8 mouse cellular contexts compared by ENCODE assay signal in the genomic region with DNA sequence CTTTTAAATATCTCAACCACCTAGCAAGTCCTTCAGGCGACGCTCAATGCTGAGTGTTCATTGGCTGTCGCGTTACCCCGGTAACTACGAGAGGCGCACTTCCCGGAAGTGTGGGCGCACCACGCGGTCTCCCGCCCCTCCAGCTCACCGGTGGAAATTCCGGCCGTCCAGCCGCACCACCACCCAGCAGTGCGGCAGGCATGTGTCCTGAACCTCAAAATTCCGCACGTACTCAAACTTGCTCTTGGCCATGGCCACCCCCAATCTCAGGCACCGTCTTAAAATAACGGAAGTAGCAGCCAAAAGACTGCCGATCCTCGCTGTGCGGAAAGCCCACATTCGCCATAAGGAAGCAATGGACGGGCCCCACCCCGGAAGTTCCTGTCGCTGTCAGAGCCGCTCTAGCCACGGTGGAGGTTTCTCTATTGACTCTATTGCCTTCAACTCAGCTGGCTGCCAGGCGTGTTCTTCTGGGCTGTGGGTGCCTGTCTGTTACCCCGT. TPM values are rescaled to one million over a fixed set of nuclear protein-coding genes. Genes with fewer than 3 reads are reported as not detected.
A peak's percentile ranks its signal among the peaks of the same experiment; 100 is the strongest.
DNase-seq lines count a peak whose midpoint lies in the region; ATAC-seq and TF ChIP-seq lines count a peak whose summit lies in the region.

A gene (minus strand): TSS at position 368 of the 501 bp plus-strand sequence.

- ATAC-seq in CD4-positive, CD25-positive, alpha-beta regulatory T cell, adult 4 months = peak; percentile 96
- ATAC-seq in heart, embryonic 15.5 days (replicated peaks; ENCODE audit: insufficient number of reproducible peaks, insufficient read depth, low FRiP score, low read depth) = peak; percentile 96
- peak; percentile 99 for ATAC-seq in liver, embryonic 14.5 days (ENCODE audit: insufficient read depth)
- peak; percentile 99 for ATAC-seq in neural tube, embryonic 11.5 days (ENCODE audit: insufficient read depth, low FRiP score, low TSS enrichment)
- peak; percentile 99 for ATAC-seq in stomach, postnatal 0 days (ENCODE audit: low FRiP score, low TSS enrichment)

- no peaks in the 10 kb centered on the region for H3K9me3 ChIP-seq in forebrain, embryonic 10.5 days
- no peaks in the 10 kb centered on the region for H3K9me3 ChIP-seq in heart, embryonic 15.5 days (replicated peaks)
- H3K9me3 ChIP-seq in liver, embryonic 14.5 days (ENCODE audit: control insufficient read depth, low read length) = no peaks in the 10 kb centered on the region
- H3K9me3 ChIP-seq in neural tube, embryonic 11.5 days (ENCODE audit: control insufficient read depth, low read length) = no peaks in the 10 kb centered on the region
- H3K9me3 ChIP-seq in stomach, postnatal 0 days (ENCODE audit: control insufficient read depth, low read length) = no peaks in the 10 kb centered on the region

- 0 out of 2 replicates have a peak, but pooled peaks have one; percentile 10 for TF ChIP-seq CTCF in liver, embryonic 14.5 days (IDR thresholded peaks at IDR 0.05; ENCODE audit: low read depth)
- peak; percentile 2; the same call in 1 of the 2 replicates for TF ChIP-seq CTCF in stomach, postnatal 0 days (IDR thresholded peaks at IDR 0.05; ENCODE audit: low read depth)

- peaks cover 30% of the 10 kb centered on the region for H3K36me3 ChIP-seq in forebrain, embryonic 10.5 days (replicated peaks)
- H3K36me3 ChIP-seq in heart, embryonic 15.5 days = peaks cover 2% of the 10 kb centered on the region; the same call in 1 of the 2 replicates
- H3K36me3 ChIP-seq in liver, embryonic 14.5 days (replicated peaks; ENCODE audit: control insufficient read depth, insufficient read depth, low read depth) = no peaks in the 10 kb centered on the region
- no peaks in the 10 kb centered on the region for H3K36me3 ChIP-seq in neural tube, embryonic 11.5 days (ENCODE audit: control insufficient read depth, insufficient read depth, low read length)
- no peaks in the 10 kb centered on the region; the same call in 1 of the 2 replicates for H3K36me3 ChIP-seq in stomach, postnatal 0 days (ENCODE audit: control insufficient read depth, insufficient read depth, low read length)

- peak within 1 kb of the TSS; percentile 73 for H3K4me3 ChIP-seq in forebrain, embryonic 10.5 days
- H3K4me3 ChIP-seq in heart, embryonic 15.5 days = peak within 1 kb of the TSS; percentile 95
- peak within 1 kb of the TSS; percentile 84 to 95 for H3K4me3 ChIP-seq in liver, embryonic 14.5 days (ENCODE audit: insufficient read depth in 1 of 2, low read depth in 2 of 2, low read length in 2 of 2)
- H3K4me3 ChIP-seq in neural tube, embryonic 11.5 days (ENCODE audit: low read depth, low read length) = peak within 1 kb of the TSS; percentile 50
- peak within 1 kb of the TSS; percentile 55 for H3K4me3 ChIP-seq in stomach, postnatal 0 days (ENCODE audit: low read depth, low read length)

- no peaks in the 10 kb centered on the region for H3K27me3 ChIP-seq in forebrain, embryonic 10.5 days (ENCODE audit: poor library complexity, severe bottlenecking)
- no peaks in the 10 kb centered on the region for H3K27me3 ChIP-seq in heart, embryonic 15.5 days
- no peaks in the 10 kb centered on the region for H3K27me3 ChIP-seq in liver, embryonic 14.5 days (ENCODE audit: control insufficient read depth, insufficient read depth, low read length)
- no peaks in the 10 kb centered on the region for H3K27me3 ChIP-seq in neural tube, embryonic 11.5 days (ENCODE audit: control insufficient read depth, insufficient read depth, low read length)
- H3K27me3 ChIP-seq in stomach, postnatal 0 days (ENCODE audit: control insufficient read depth, insufficient read depth, low read length) = no peaks in the 10 kb centered on the region

- no peak for TF ChIP-seq EP300 in liver, embryonic 14.5 days (IDR thresholded peaks at IDR 0.05; ENCODE audit: low read depth)
- TF ChIP-seq EP300 in stomach, postnatal 0 days (optimal IDR thresholded peaks at IDR 0.05) = peak; percentile 36

- H3K9ac ChIP-seq in heart, embryonic 15.5 days = peak within 1 kb of the TSS; percentile 60
- H3K9ac ChIP-seq in liver, embryonic 14.5 days (replicated peaks) = peak within 1 kb of the TSS; percentile 63
- H3K9ac ChIP-seq in neural tube, embryonic 11.5 days (ENCODE audit: low read length) = peak within 1 kb of the TSS; percentile 39
- peak within 1 kb of the TSS; percentile 50 for H3K9ac ChIP-seq in stomach, postnatal 0 days (ENCODE audit: low read length)

- under 1% methylated on average over 32 of the region's 32 CpGs for WGBS in forebrain, embryonic 10.5 days
- under 1% methylated on average over 32 of the region's 32 CpGs for WGBS in heart, embryonic 15.5 days
- under 1% methylated on average over 32 of the region's 32 CpGs for WGBS in liver, embryonic 14.5 days (ENCODE audit: insufficient replicate concordance)
- under 1% methylated on average over 32 of the region's 32 CpGs for WGBS in neural tube, embryonic 11.5 days
- under 1% methylated on average over 32 of the region's 32 CpGs for whole genome bisulfite sequencing in stomach, postnatal 0 days

- peaks cover 14% of the 10 kb centered on the region for H3K4me1 ChIP-seq in forebrain, embryonic 10.5 days
- peaks cover 5% of the 10 kb centered on the region; the same call in 1 of the 2 replicates for H3K4me1 ChIP-seq in heart, embryonic 15.5 days (replicated peaks)
- H3K4me1 ChIP-seq in liver, embryonic 14.5 days (replicated peaks; ENCODE audit: control insufficient read depth in 2 of 2, insufficient read depth in 2 of 2, low read length in 1 of 2) = peaks cover 2 to 8% of the 10 kb centered on the region in 2 experiments
- H3K4me1 ChIP-seq in neural tube, embryonic 11.5 days (ENCODE audit: control insufficient read depth, insufficient read depth, low read length) = no peaks in the 10 kb centered on the region; the same call in 1 of the 2 replicates
- H3K4me1 ChIP-seq in stomach, postnatal 0 days (replicated peaks; ENCODE audit: control insufficient read depth, insufficient read depth) = no peaks in the 10 kb centered on the region

- peak within 1 kb of the TSS; percentile 67 for H3K4me2 ChIP-seq in heart, embryonic 15.5 days
- H3K4me2 ChIP-seq in liver, embryonic 14.5 days (ENCODE audit: low read depth) = peak within 1 kb of the TSS; percentile 79
- H3K4me2 ChIP-seq in neural tube, embryonic 11.5 days (ENCODE audit: low read depth) = peak within 1 kb of the TSS; percentile 50
- H3K4me2 ChIP-seq in stomach, postnatal 0 days (replicated peaks; ENCODE audit: low read depth) = peak within 1 kb of the TSS; percentile 47

- H3K27ac ChIP-seq in forebrain, embryonic 10.5 days = peak within 1 kb of the TSS; percentile 88
- peak within 1 kb of the TSS; percentile 83 for H3K27ac ChIP-seq in heart, embryonic 15.5 days
- H3K27ac ChIP-seq in liver, embryonic 14.5 days = no peak within 1 kb of the TSS
- no peak within 1 kb of the TSS for H3K27ac ChIP-seq in neural tube, embryonic 11.5 days (ENCODE audit: low read depth, low read length)
- H3K27ac ChIP-seq in stomach, postnatal 0 days (replicated peaks) = peak within 1 kb of the TSS; percentile 49; the same call in 1 of the 2 replicates

- peak; percentile 86 for DNase-seq in c-Kit-negative CD71-positive TER-119-positive erythroid progenitor cells, embryonic 14.5 days (ENCODE audit: low read depth, low spot score)
- DNase-seq in forebrain, embryonic 10.5 days (ENCODE audit: extremely low spot score, low spot score) = peak; percentile 88
- peak; percentile 94 to 96 for DNase-seq in kidney, postnatal 25 days
- peak; percentile 84 to 89 (median 85) for DNase-seq in liver, embryonic 14.5 days (ENCODE audit: low read depth in 3 of 3, low spot score in 3 of 3)
- DNase-seq in neural tube, embryonic 11.5 days (ENCODE audit: low spot score) = peak; percentile 93
- peak; percentile 93 for DNase-seq in stomach, postnatal 0 days (ENCODE audit: low spot score)

RNA-seq across cellular contexts. Expression of the gene that starts here (rescaled TPM):
- 10 to 100 TPM in 1 of 2 experiments, 1 to 10 TPM in 1; 8.1 to 11.0 TPM for polyA plus RNA-seq in CD4-positive, CD25-positive, alpha-beta regulatory T cell, adult 4 months (2017; shearing (Covaris generic))
- 15.9 and 19.8 TPM in 2 replicates for polyA plus RNA-seq in forebrain, embryonic 10.5 days (2016; fragmentation: Nextera tagmentation; extraction: Ambion mirVana)
- 7.4 and 9.2 TPM in 2 replicates for polyA plus RNA-seq in heart, embryonic 15.5 days (2015; fragmentation: Nextera tagmentation; extraction: Ambion mirVana)
- 5.9 and 8.7 TPM in 2 replicates for polyA plus RNA-seq in liver, embryonic 14.5 days (2012; rRNA removed)
- polyA plus RNA-seq in liver, embryonic 14.5 days (2014; fragmentation: Nextera tagmentation; extraction: Ambion mirVana) = 6.3 and 6.5 TPM in 2 replicates
- polyA plus RNA-seq in neural tube, embryonic 11.5 days (2014; fragmentation: Nextera tagmentation; extraction: Ambion mirVana) = 14.1 and 14.9 TPM in 2 replicates
- 6.9 and 7.4 TPM in 2 replicates for polyA plus RNA-seq in stomach, postnatal 0 days (2015; fragmentation: Nextera tagmentation; extraction: Ambion mirVana)

Comparison
In these comparisons a context has a peak if more than half of its experiments do, and no peak if none do; other contexts are left out.
1. H3K27ac ChIP-seq: peak in forebrain, embryonic 10.5 days (single experiment), heart, embryonic 15.5 days (single experiment) and stomach, postnatal 0 days (single experiment); none in liver, embryonic 14.5 days (single experiment) and neural tube, embryonic 11.5 days (single experiment).
2. Peak in every context shown above with its lines, with median percentiles within 50 percentile points of each other: ATAC-seq, DNase-seq, H3K4me3 ChIP-seq, H3K4me2 ChIP-seq and H3K9ac ChIP-seq.